Mouse (Mus musculus) 416B (cell line): ENCODE data around the gene Nlrp6.
A peak's percentile ranks its signal among the peaks of the same experiment; 100 is the strongest.
"Not testable (repeated sequence)": the region's sequence is repeated elsewhere in the genome, so short reads cannot be mapped to it uniquely, and the experiment has no call there.

Experiments
- DNase-seq: peaks from one replicate; pipeline ENCODE4 v3.0.0; 2011; ENCODE audit warnings: low read depth

Gene Nlrp6

DNA sequence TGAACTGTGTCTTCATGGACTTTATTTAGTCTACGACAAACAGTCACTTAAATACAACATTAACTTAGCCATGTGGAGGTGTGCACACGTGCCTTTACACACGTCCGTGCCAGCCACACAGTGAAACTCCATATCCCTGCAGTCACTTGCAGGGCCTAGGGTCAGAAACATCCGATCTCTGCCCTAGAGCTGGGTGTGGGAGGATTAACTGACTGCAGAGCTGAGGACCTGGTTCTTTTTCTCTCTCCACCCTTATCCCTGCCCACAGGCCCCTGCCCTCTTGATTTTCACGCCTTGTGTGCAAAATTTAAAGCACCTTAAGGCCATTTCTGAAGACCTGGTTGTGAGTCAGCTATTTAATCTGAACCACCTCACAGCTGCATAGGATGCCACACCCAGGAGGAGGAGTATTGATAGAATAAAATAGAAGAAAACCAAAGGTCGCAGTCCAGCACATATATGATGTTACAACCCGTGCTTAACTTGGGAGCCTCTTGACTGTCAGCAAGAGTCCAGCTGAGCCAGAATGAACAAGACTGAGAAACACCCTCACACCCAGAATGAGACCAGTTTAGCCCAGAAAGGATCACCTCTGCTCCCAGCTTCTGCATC, at the start of gene Nlrp6:
Gene Nlrp6, plus strand, starts transcription at position 485 of the 612 bp plus-strand sequence.
- DNase-seq, result no peak

DNA sequence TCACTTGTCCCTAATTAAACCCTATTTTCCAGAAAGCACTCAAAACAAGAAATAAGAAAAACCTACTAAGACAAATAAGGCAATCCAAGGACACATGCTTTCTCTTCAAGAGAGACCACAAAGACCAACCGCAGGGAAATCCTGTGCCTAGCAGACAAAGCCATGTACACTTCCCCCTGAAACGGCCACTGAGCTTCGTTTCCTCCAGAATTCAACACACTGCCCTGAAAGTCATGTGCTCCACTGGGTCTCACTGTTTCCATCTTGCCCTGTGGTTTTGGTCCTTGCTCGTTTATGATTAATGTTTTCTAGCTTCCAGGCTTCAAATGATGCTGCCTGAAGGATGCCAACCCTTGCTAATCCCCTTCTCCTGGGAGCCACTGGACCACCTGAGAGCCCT, 46.5 kb upstream of the Nlrp6 start:
- DNase-seq, result peak; percentile 98

- DNase-seq, result peak; percentile 60
Observed at GRCm38 (mm10) chr7:140877364-140877763, 43.3 kb upstream of the Nlrp6 start.

GRCm38 (mm10) chr7:140879355-140879754, 41.3 kb upstream of the Nlrp6 start:
- DNase-seq, result peak; percentile 91

- DNase-seq, result no peak
Observed at GRCm38 (mm10) chr7:140880419-140880818, 40.3 kb upstream of the Nlrp6 start.

DNA sequence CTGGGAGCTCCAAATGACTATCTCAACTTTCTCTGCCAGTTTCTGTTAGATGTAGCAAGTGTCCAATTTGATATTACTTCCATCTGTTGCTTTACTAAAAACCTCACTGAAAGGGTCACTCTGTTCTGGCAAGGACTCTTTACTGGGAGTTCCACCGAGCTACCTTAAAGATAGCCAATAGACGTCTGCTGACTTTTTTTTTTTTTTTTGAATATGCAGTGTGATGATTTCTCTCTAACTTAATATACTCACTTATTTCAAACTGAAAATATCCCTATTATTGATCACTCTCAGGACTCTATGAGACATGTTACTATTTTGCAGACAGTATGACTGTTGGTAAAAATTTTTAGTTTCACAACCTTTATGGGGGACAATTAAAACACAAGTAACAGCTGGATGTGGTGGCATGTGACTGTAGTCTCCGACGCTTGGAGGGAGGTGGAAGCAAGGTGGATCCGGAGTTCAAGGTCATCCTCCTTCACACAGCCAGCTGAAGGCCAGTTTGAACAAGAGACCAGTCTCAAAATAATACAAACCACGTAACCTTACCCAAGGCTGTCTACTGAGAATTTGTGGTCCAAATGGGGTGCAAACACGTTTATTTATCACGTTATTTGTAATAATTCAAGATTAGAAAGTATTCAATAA, 39.7 kb upstream of the Nlrp6 start:
- peak; percentile 95 for DNase-seq

DNA sequence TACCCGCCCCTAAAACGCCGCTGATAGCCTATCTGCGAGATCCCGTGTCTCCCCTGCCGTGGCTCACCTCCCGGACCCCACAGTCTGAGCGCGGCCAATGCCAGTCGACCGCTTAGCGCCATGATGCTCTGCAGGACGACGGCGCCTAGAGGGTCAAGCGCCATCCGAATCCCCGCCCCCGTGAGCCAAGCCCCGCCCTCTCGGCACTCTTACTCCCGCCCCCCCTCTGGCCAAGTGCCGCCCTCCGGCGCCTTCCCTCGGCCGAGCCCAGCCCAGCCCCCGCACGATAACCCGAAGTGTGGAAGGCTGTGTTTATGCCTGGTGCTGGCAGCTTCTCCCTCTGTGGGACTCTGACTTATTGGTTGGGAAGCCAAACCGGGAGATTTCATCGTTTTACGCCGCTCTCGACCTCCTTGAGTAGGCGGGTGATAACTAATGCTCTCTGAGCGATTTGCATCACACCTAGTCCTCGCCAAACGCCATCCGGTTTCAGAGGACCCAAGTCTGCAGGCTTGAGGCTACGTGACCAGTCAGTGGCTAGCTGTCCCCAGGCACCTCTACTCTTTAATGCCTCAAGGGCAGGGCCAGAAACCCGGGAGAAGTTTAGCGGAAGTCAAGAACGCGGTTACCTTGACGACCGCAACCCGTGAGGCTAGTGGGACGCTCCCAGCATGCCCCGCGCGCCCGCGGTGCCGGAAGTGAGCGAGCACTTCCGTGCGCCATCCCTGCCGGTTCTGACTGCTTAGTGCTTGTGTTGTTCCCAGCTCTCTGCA, 38.8 kb upstream of the Nlrp6 start, which contains the start of the genes Psmd13 and Sirt3:
Gene Psmd13, plus strand, starts transcription at position 273 of the 773 bp plus-strand sequence.
Gene Sirt3, minus strand, starts transcription at position 614 of the 773 bp plus-strand sequence.
- peak; percentile 94 for DNase-seq

GRCm38 (mm10) chr7:140882469-140882803, 38.3 kb upstream of the Nlrp6 start:
- DNase-seq, result no peak

- not testable (repeated sequence) for DNase-seq
Observed at GRCm38 (mm10) chr7:140890636-140891035, 30.1 kb upstream of the Nlrp6 start.

- no peak for DNase-seq
Observed at GRCm38 (mm10) chr7:140894031-140894430, 26.7 kb upstream of the Nlrp6 start.

DNA sequence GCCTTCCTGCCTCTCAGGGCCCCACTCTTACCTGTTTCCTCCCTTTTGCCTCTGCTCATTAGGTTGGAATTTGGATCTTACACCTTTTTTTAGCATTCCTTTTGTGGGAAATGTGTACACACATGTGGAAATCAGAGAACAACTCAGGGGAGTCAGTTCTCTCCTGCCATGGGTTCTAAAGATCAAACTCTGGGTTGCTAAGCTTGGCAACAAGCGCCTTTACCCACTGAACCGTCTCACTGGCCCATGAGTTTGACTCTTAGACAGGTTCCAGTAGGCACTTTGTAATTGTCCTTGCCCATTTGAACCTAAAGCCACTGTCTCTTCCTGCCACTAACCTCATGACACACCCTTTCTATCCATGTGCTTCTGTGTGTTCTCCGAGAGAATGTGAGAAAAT, 26.1 kb upstream of the Nlrp6 start:
- no peak for DNase-seq

DNA sequence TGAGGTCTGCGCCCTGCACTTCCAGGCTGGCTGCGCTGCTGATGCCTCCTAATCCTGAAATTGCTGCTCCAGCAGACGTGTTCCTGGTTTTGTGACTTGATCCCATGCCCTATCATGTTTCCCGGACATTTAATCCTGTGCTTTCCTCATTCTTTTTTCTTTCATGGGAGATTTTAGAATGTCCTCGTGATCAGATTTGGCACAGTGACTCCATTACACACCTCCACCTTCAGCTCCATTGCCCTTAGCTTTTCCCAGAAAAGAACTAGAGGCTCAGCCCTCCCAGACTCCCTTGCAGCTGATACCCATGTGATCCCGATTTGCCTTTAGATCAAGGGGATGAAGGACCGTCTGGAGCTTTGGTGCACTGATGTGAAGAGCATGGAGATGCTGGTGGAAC, 22.8 kb upstream of the Nlrp6 start:
- DNase-seq, result no peak

DNA sequence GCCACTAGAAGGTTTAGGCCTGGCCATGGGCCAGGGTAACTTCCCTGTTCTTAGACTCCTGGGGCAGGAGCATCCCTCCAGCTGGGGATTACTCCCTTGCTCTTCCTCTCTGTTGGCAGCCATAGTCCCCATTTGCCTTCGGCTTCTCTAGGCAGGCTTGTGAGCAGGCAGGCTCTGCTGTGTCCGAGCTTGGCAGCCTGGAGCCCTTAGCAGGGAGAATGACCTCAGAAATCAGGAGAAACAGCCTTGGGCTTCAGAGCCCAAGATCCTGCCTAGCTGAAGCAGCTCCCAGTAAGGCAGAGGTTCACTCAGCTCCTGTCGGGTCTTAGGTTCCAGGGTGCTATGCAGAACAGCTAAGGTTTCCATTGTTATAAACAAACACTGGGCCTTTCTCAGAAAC, 21.6 kb upstream of the Nlrp6 start:
- DNase-seq, result no peak

DNA sequence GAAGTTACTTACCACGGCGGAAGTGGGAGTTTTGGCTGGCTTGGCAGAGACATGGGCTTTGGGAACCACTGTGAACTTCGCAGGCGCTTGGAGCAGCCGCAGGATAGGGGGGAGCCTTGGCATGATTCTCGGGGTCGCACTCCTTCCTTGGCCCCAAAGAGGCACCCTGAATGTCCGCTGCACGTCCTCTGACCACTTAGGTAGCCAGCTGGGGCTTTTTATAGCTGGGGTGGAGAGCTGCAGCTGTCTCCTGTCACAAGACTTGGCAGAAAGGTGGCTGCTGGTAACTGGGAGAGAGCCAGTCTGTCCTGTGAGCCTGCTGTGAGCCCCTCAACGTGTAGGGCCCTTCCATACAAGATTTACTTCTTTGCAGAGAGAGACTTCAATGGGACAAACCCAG, 20.5 kb upstream of the Nlrp6 start, which contains the start of gene Cox8b:
Gene Cox8b, minus strand, starts transcription at position 227 of the 400 bp plus-strand sequence.
- DNase-seq, result no peak

- DNase-seq, result no peak
Observed at GRCm38 (mm10) chr7:140902036-140902875, 18.4 kb upstream of the Nlrp6 start.

GRCm38 (mm10) chr7:140903212-140903611, 17.5 kb upstream of the Nlrp6 start:
- DNase-seq, result peak; percentile 69

- no peak for DNase-seq
Observed at GRCm38 (mm10) chr7:140905642-140906081, 15.0 kb upstream of the Nlrp6 start.

GRCm38 (mm10) chr7:140907131-140907530, 13.6 kb upstream of the Nlrp6 start:
- DNase-seq, result peak; percentile 56

- DNase-seq, result no peak
Observed at GRCm38 (mm10) chr7:140907697-140908096, 13.0 kb upstream of the Nlrp6 start.

GRCm38 (mm10) chr7:140908181-140908580, 12.5 kb upstream of the Nlrp6 start:
- DNase-seq, result peak; percentile 28

GRCm38 (mm10) chr7:140908634-140909107, 12.0 kb upstream of the Nlrp6 start:
- peak; percentile 81 for DNase-seq

DNA sequence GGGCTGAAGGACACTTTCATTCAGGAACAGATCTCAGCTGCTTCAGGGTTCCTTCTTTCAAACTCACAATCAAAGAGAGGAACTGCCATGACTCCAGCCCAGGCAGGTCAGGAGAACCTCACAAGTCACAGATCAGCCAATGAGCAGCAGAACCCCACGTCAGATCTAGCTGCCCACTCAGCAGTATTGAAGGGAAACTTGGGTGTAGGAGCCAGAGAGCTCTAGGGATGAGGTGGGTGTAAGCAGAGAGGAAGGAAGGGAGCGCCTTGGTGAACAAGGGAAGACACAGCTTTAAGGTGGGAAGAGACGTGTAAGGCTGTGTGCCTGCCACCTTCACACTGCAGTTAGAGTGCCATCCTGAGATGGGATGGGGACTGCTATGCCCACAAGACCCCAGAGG, 8.4 kb upstream of the Nlrp6 start:
- no peak for DNase-seq
